Mouse (Mus musculus) lung, embryonic 16.5 days (tissue): ENCODE data around the gene Ppp1r15b. TPM values are rescaled to one million over a fixed set of nuclear protein-coding genes. Genes with fewer than 3 reads are reported as not detected.
A peak's percentile ranks its signal among the peaks of the same experiment; 100 is the strongest.

Source experiments
- ATAC-seq: fragments of 200-750 bp; cut with Nextera tagmentation; 2 replicates; pipeline ENCODE4 v1.8.0; 2017; ENCODE audit warnings: low read depth, mild to moderate bottlenecking, moderate library complexity
- H3K27ac ChIP-seq: fragments of 300-500 bp; sonication (generic); 2 replicates; pipeline ENCODE4 v1.5.1; 2014; ENCODE audit warnings: mild to moderate bottlenecking, control low read depth, low read length
- H3K27me3 ChIP-seq: fragments of 300-500 bp; sonication (generic); 2 replicates; pipeline ENCODE4 v1.6.1; 2014; ENCODE audit warnings: low read depth, low read length, mixed read lengths; ENCODE audit not compliant: control insufficient read depth, insufficient read depth
- H3K36me3 ChIP-seq: fragments of 300-500 bp; sonication (generic); 2 replicates; pipeline ENCODE4 v1.6.1; 2014; ENCODE audit warnings: low read length; ENCODE audit not compliant: control insufficient read depth, insufficient read depth
- H3K4me1 ChIP-seq: fragments of 300-500 bp; sonication (generic); replicated peaks from 2 replicates; pipeline ENCODE4 v1.6.1; 2014; ENCODE audit warnings: low read length, mixed read lengths; ENCODE audit not compliant: control insufficient read depth, insufficient read depth
- H3K4me2 ChIP-seq: fragments of 300-500 bp; sonication (generic); 2 replicates; pipeline ENCODE4 v1.6.1; 2014; ENCODE audit warnings: low read depth, low read length, control low read depth
- H3K4me3 ChIP-seq: fragments of 300-500 bp; sonication (generic); 2 replicates; pipeline ENCODE4 v1.5.1; 2014; ENCODE audit warnings: mild to moderate bottlenecking, low read length, control low read depth
- H3K9ac ChIP-seq: fragments of 300-500 bp; sonication (generic); 2 replicates; pipeline ENCODE4 v1.6.1; 2014; ENCODE audit warnings: low read length, control low read depth
- H3K9me3 ChIP-seq: fragments of 300-500 bp; sonication (generic); 2 replicates; pipeline ENCODE4 v1.6.1; 2016; ENCODE audit warnings: low read length; ENCODE audit not compliant: control insufficient read depth
- WGBS: fragments of 180-500 bp; shearing (Covaris S2); extraction: QIAGEN DNeasy Blood & Tissue Kit; methylation state at CpG from one replicate; pipeline ENCODE4 v1.1.7; 2014; 5-methylcytosine and 5-hydroxymethylcytosine counted together
- polyA plus RNA-seq: library from polyadenylated mRNA; unstranded; fragments of >200 nt; fragmentation: Nextera tagmentation; extraction: Ambion mirVana; gene quantifications from 2 replicates; pipeline ENCODE4 v1.2.1, GENCODE M21; 2015

The Ppp1r15b gene
- polyA plus RNA-seq, 1 experiment from 2014 or later: 42.5 TPM

DNA sequence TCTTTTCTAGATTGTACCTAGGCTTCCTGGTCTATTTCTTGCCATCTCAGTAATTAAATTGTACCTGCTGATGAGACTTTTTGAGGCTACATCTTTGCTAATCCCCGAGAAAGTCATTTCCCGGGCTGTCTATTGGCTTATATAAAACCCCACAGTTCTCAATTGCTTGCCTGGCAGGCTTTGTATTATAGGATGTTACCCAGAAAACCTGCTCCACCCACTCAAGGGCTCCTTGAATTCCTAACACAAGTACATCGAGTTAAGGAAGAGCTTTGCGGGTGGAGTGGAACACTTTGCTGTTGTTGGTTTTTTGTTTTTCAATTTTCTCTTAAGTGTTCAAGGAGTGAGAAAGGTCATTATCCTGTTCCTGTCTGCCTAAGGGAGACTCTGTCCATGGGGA lies 41.5 kb upstream of the Ppp1r15b start:
- peaks cover 10% of the 10 kb centered on the region for H3K4me1 ChIP-seq
- no peaks in the 10 kb centered on the region; the same call in 1 of the 2 replicates for H3K36me3 ChIP-seq
- no peak overlapping the region for H3K9ac ChIP-seq
- no peak for ATAC-seq
- H3K27me3 ChIP-seq: no peaks in the 10 kb centered on the region
- no peak overlapping the region for H3K4me2 ChIP-seq
- no peak overlapping the region for H3K4me3 ChIP-seq
- WGBS: 59% methylated on average over 4 of the region's 4 CpGs
- H3K9me3 ChIP-seq: no peaks in the 10 kb centered on the region
- H3K27ac ChIP-seq: peak overlapping the region; percentile 95; the same call in 1 of the 2 replicates

- Histone ChIP-seq H3K4me3 (no peak overlapping the region), H3K4me1 (peaks cover 9% of the 10 kb centered on the region; the same call in 1 of the 2 replicates), H3K9ac (no peak overlapping the region), H3K27ac (peak overlapping the region; percentile 95), H3K9me3 (no peaks in the 10 kb centered on the region), H3K36me3 (no peaks in the 10 kb centered on the region; the same call in 1 of the 2 replicates), H3K4me2 (no peak overlapping the region; the same call in 1 of the 2 replicates), H3K27me3 (no peaks in the 10 kb centered on the region)
- WGBS: 52% methylated on average over 6 of the region's 6 CpGs
- peak; percentile 83 for ATAC-seq
These were observed 40.3 kb upstream of the Ppp1r15b start for GRCm38 (mm10) chr1:133090641-133091040.

- no peaks in the 10 kb centered on the region for H3K27me3 ChIP-seq
- no peaks in the 10 kb centered on the region; the same call in 1 of the 2 replicates for H3K36me3 ChIP-seq
- H3K27ac ChIP-seq: peak overlapping the region; percentile 95
- no peak overlapping the region for H3K9ac ChIP-seq
- no peaks in the 10 kb centered on the region for H3K9me3 ChIP-seq
- peak; percentile 74 for ATAC-seq
- 0 out of 2 replicates have a peak overlapping the region, but pooled peaks have one; percentile 23 for H3K4me2 ChIP-seq
- H3K4me1 ChIP-seq: peaks cover 9% of the 10 kb centered on the region; the same call in 1 of the 2 replicates
- no peak overlapping the region for H3K4me3 ChIP-seq
- 63% methylated on average over 8 of the region's 8 CpGs for WGBS
These were observed 39.5 kb upstream of the Ppp1r15b start for GRCm38 (mm10) chr1:133091483-133091882.

GRCm38 (mm10) chr1:133093719-133094118 lies 37.2 kb upstream of the Ppp1r15b start:
- 80% methylated on average over 7 of the region's 7 CpGs for WGBS
- H3K4me2 ChIP-seq: no peak overlapping the region
- H3K9me3 ChIP-seq: no peaks in the 10 kb centered on the region
- no peak for ATAC-seq
- H3K27me3 ChIP-seq: no peaks in the 10 kb centered on the region
- no peak overlapping the region for H3K27ac ChIP-seq
- H3K9ac ChIP-seq: no peak overlapping the region
- no peaks in the 10 kb centered on the region; the same call in 1 of the 2 replicates for H3K36me3 ChIP-seq
- H3K4me3 ChIP-seq: no peak overlapping the region
- peaks cover 9% of the 10 kb centered on the region; the same call in 1 of the 2 replicates for H3K4me1 ChIP-seq

- no peaks in the 10 kb centered on the region for H3K36me3 ChIP-seq
- peak; percentile 66 for ATAC-seq
- 0 out of 2 replicates have a peak overlapping the region, but pooled peaks have one; percentile 3 for H3K27ac ChIP-seq
- WGBS: 39% methylated on average over 17 of the region's 17 CpGs
- H3K4me1 ChIP-seq: no peaks in the 10 kb centered on the region; the same call in 1 of the 2 replicates
- peak overlapping the region; percentile 6; the same call in 1 of the 2 replicates for H3K9ac ChIP-seq
- H3K27me3 ChIP-seq: no peaks in the 10 kb centered on the region
- H3K4me3 ChIP-seq: no peak overlapping the region
- H3K4me2 ChIP-seq: no peak overlapping the region
- H3K9me3 ChIP-seq: no peaks in the 10 kb centered on the region
These were observed 29.8 kb upstream of the Ppp1r15b start for GRCm38 (mm10) chr1:133100980-133101798.

GRCm38 (mm10) chr1:133102108-133102507 lies 28.8 kb upstream of the Ppp1r15b start:
- Histone ChIP-seq H3K9me3 (no peaks in the 10 kb centered on the region), H3K9ac (no peak overlapping the region), H3K4me2 (no peak overlapping the region), H3K27me3 (no peaks in the 10 kb centered on the region), H3K4me1 (no peaks in the 10 kb centered on the region; the same call in 1 of the 2 replicates), H3K4me3 (no peak overlapping the region), H3K36me3 (no peaks in the 10 kb centered on the region), H3K27ac (no peak overlapping the region)
- no peak for ATAC-seq
- WGBS: 81% methylated on average over 5 of the region's 5 CpGs

- Histone ChIP-seq H3K4me2 (no peak overlapping the region), H3K36me3 (no peaks in the 10 kb centered on the region), H3K27ac (no peak overlapping the region), H3K4me1 (no peaks in the 10 kb centered on the region; the same call in 1 of the 2 replicates), H3K9me3 (no peaks in the 10 kb centered on the region), H3K4me3 (no peak overlapping the region), H3K9ac (no peak overlapping the region), H3K27me3 (no peaks in the 10 kb centered on the region)
- ATAC-seq: no peak
- WGBS: 88% methylated on average over 7 of the region's 7 CpGs
These were observed 27.6 kb upstream of the Ppp1r15b start for GRCm38 (mm10) chr1:133103315-133103714.

DNA sequence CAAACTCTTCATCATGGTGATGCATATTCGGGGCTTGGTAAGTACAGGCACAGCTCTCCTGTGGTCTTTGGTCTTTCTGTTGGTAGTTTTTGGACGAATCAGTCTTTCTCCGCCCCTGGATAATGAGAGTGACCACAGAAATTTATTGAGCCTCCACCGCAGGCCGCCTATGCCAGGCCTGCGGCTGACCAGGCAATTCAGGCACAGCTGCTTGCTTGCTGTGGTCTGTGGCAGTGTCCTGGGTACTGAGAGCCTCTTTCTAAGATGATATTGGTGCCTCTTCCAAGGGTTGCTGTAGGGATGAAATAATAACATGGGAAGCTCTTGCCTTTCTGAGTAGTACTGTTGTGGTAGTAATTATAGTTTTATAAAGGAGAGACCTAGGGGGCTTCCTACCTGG lies 27.1 kb upstream of the Ppp1r15b start:
- no peak overlapping the region for H3K9ac ChIP-seq
- H3K36me3 ChIP-seq: no peaks in the 10 kb centered on the region
- no peaks in the 10 kb centered on the region for H3K27me3 ChIP-seq
- no peak overlapping the region for H3K4me3 ChIP-seq
- no peaks in the 10 kb centered on the region; the same call in 1 of the 2 replicates for H3K4me1 ChIP-seq
- WGBS: 85% methylated on average over 6 of the region's 6 CpGs
- H3K4me2 ChIP-seq: no peak overlapping the region
- no peak overlapping the region for H3K27ac ChIP-seq
- H3K9me3 ChIP-seq: no peaks in the 10 kb centered on the region
- no peak for ATAC-seq

- WGBS: 83% methylated on average over 4 of the region's 4 CpGs
- Histone ChIP-seq H3K36me3 (no peaks in the 10 kb centered on the region), H3K9ac (no peak overlapping the region), H3K4me3 (no peak overlapping the region), H3K27ac (no peak overlapping the region), H3K4me2 (no peak overlapping the region), H3K4me1 (peaks cover 12% of the 10 kb centered on the region), H3K9me3 (no peaks in the 10 kb centered on the region), H3K27me3 (no peaks in the 10 kb centered on the region)
- no peak for ATAC-seq
These were observed 14.8 kb upstream of the Ppp1r15b start for GRCm38 (mm10) chr1:133116108-133116507.
